Mouse (Mus musculus) macrophage (primary cell): ENCODE measurements at regions not wholly inside any gene's neighbourhood (a gene's known extent, or its start where the extent isn't known, plus 50 kb on each side); places are given as distances from the start of the nearest gene placed in this dataset.

Experiments used
- H3K27ac ChIP-seq: fragments of 350-480 bp; formaldehyde crosslinking; 2 replicates; pipeline ENCODE4 v1.9.0; 2021
- H3K36me3 ChIP-seq: fragments of 350-480 bp; formaldehyde crosslinking; 2 replicates; pipeline ENCODE4 v1.9.0; 2021; ENCODE audit errors: inconsistent target
- H3K4me3 ChIP-seq: fragments of 350-480 bp; formaldehyde crosslinking; 2 replicates; pipeline ENCODE4 v1.9.0; 2021; ENCODE audit errors: inconsistent target
- H3K79me2 ChIP-seq: fragments of 350-480 bp; formaldehyde crosslinking; 2 replicates; pipeline ENCODE4 v1.9.0; 2021; ENCODE audit errors: inconsistent target
- WGBS: methylation state at CpG from one replicate; pipeline ENCODE4 v1.1.7; 2026; ENCODE audit warnings: inconsistent platforms; ENCODE audit not compliant: missing documents; 5-methylcytosine and 5-hydroxymethylcytosine counted together

DNA sequence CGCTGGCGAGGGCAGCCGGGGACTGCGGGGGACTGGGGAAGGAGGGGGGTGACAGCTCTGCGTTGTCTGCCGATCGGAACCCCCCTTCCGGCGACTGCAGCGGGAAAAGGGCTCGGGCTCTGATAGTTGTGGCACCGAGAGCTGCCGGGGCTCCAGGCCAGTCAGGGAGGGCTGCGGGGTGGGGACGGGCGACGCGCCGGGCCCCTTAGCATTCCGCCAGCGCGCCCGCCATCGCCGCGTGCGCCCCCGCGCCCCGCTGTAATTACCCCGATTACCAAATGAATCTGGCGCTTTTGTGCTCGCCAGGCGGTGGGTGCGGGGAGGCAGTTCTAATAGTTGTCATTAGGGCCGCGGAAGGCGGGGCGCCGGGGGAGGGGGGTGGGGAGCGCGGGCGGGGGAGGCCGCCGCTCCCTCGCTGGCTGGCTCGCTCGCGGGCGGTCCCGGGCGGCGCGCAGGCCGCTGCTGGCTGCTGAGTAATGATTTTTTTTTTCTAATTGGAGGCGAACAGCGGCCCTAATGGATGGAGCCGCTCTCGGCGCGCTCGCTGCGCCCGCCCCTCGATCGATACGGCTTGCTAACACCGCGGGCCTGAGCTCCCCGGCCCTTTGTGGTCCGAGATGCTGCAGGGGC is 352.8 kb downstream of the Bcor start:
- H3K27ac ChIP-seq = no peak overlapping the region
- H3K79me2 ChIP-seq = no peaks in the 10 kb centered on the region
- no peak overlapping the region for H3K4me3 ChIP-seq
- H3K36me3 ChIP-seq = no peaks in the 10 kb centered on the region
- WGBS = 2% methylated on average over 40 of the region's 71 CpGs

DNA sequence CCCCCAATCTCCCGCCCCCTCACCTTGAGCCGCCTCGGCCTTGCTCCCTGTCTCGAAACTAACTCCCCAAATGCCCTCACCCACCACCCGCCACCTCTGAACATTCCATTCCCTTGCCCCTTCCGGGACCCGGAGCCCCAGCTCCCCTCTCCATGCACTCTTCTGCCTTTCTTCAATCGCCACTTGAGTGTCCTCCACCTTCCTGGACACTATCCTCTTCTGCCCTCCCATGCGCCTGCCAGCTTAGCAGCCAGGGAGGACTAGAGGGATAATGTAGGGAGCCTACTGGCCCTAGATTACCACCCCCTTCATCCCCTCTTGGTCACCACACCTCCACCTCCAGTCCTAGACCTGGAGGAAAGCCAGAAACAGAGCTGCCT is 352.3 kb downstream of the Bcor start:
- H3K4me3 ChIP-seq = no peak overlapping the region
- no peak overlapping the region for H3K27ac ChIP-seq
- no peaks in the 10 kb centered on the region for H3K36me3 ChIP-seq
- no peaks in the 10 kb centered on the region for H3K79me2 ChIP-seq
- 34% methylated on average over 7 of the region's 9 CpGs for WGBS

DNA sequence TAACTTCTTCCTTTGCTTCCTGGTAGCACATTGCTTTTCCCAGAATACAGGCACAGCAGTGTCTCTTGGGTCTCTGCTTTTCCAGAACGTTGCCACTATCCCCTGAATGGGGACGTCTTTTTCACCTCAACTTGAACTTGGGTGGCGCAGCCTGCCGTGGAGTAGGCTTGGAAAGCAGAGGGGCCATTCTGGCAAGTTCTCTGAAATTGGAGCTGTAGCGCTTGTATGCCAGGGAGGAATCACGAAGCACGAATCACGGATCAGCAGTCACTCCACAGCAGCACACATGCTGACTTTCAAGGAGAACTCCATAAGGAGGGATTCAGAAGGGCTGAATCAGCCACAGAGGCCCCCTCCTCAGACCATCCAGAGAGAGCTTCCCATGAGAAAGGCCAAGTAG is 351.2 kb downstream of the Bcor start:
- no peaks in the 10 kb centered on the region for H3K36me3 ChIP-seq
- H3K4me3 ChIP-seq = no peak overlapping the region
- 80% methylated on average over 8 of the region's 8 CpGs for WGBS
- H3K27ac ChIP-seq = no peak overlapping the region
- no peaks in the 10 kb centered on the region for H3K79me2 ChIP-seq

DNA sequence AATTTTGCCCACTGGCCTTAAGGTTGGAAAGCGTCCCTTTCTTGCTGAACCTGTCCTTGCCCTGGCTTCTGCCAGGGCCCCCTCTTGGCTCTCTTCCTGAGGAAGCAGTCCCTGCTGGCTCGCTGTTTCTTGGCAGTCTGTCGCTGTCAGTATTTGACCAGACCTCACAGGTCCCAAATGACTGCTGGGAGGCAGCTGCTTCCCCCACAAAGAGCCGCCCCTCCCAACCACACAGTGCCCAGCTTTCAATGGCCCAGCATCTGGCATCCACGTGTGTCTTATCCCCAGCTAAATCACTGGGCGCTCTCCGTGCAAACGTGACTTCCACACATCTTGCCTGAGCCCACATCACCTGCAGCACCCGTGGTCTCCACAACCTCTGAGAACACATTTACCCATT is 345.3 kb downstream of the Bcor start:
- Histone ChIP-seq H3K4me3 (no peak overlapping the region), H3K79me2 (no peaks in the 10 kb centered on the region), H3K36me3 (no peaks in the 10 kb centered on the region), H3K27ac (no peak overlapping the region)
- 41% methylated on average over 9 of the region's 9 CpGs for whole genome bisulfite sequencing

DNA sequence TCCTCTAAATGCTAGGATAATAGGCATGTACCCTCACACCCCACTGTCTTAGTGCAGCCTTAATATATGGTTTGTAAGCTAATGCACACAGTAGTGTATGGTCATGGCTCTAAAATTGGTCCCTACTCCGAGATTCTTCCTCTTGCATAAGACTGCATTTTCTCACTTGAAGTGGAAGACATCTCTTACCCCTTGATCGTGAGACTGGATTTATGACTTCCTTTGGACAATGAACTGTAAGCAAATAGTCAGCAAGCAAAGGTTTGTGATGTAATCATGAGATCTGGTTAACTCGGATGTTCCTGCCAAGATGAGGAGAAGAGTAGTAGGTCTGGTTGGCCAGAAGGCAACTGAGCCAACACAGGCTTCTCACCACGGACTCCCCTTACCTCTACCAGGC is 344.3 kb downstream of the Bcor start:
- Histone ChIP-seq H3K79me2 (no peaks in the 10 kb centered on the region), H3K27ac (no peak overlapping the region), H3K36me3 (no peaks in the 10 kb centered on the region), H3K4me3 (no peak overlapping the region)
- whole genome bisulfite sequencing = 51% methylated on average over 4 of the region's 4 CpGs

DNA sequence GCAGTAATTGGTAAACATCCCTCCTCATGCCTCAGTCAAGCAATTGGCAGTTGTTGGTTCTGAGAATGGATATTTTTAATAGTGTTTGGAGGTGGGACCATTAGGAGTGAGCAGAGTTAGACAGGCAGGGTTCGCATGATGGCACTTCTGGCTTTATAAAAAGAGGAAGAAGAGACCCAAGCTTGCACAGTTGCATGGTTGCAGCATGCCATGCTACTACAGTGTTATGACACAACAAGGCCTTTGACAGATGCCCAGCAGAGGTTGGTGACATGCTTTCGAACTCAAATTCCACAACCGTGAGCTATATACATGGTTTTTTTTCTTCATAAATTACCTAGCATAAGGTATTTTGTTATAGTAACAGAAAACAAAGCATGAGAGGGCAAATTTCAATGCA is 341.5 kb downstream of the Bcor start:
- Histone ChIP-seq H3K27ac (no peak overlapping the region), H3K36me3 (no peaks in the 10 kb centered on the region), H3K4me3 (no peak overlapping the region), H3K79me2 (no peaks in the 10 kb centered on the region)
- WGBS = 48% methylated on average over 3 of the region's 3 CpGs

DNA sequence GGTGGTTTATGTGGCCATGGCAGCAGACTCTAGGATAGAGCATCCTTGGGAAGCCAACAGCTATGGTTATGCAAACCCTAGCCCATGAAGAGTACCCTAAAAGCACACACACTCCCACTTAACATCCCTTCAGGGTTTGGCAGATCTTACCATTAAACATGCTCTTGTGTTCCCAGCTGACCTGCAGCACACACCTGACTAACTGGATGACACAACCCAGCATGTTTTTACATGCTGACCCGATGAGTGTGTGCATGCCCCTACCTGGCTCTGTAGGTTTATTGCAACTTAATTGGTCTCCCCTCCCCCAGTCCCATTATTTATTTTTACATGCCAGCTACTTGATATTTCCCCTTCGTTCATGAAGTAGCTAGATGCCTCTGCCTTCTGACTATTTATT is 339.0 kb downstream of the Bcor start:
- no peaks in the 10 kb centered on the region for H3K36me3 ChIP-seq
- H3K4me3 ChIP-seq = no peak overlapping the region
- 89% methylated on average over 2 of the region's 2 CpGs for WGBS
- H3K79me2 ChIP-seq = no peaks in the 10 kb centered on the region
- no peak overlapping the region for H3K27ac ChIP-seq

DNA sequence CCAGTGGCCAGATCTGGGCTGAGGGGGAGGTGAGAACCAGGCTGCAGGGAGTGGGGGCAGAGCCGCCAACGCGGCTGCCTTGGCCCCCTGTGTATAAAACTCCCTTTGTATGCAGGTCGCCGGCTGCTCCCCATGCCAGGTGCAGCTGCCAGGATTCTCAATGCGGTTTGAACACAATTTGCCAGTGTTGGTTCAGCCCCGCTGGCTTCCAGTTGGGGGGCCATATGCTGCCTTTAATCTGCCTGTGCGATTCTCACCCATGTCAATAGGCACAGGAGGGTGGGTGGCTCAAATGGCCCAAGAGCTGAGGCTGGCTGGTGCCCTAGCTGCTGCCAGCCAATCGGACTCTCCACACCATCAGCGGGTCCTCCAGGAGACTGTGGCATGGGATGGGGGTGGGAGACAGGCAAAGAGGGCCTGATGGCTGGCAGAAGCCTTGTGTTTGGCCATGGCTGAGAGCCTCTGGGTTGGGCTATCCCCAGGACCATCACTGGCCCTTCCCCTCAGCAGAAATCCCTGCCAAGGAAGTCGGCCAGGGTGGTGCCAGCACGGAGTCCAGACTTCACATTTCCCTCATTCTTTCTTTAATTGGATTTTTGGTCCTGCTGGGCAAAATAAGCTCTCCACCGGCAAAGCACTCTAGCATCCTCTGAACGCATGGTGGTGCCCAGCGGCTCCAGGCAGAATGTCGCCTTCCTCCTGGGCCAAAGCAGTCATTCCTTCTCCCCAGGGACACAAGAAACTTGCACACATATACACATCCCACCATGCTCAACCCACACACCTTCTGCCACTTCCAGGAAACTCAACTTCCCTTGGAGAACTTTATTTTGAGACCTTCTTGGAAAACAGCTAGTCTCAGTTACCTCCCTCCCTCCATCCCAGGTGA is 338.0 kb downstream of the Bcor start:
- 80% methylated on average over 15 of the region's 16 CpGs for WGBS
- Histone ChIP-seq H3K79me2 (no peaks in the 10 kb centered on the region), H3K36me3 (no peaks in the 10 kb centered on the region), H3K4me3 (no peak overlapping the region), H3K27ac (no peak overlapping the region)

DNA sequence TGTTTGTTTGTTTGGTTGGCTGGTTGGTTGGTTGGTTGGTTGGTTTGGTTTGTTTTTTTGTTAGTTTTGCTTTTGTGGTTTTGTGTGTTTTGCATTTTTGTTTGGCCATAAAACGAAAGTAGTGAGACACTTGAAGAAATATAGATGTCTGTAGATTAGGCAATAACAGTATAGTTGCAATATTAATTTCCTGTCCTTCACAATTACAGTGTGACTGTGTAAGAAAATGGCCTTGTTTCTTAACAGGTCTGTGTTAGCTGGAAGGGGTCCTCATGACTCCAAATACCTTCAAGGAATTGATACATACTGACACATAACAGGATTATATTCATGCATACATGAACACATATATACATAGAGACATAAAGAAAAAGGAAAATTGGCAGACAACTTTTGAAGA is 334.2 kb downstream of the Bcor start:
- no CpG with 5 or more reads among the region's 1 CpGs for WGBS
- Histone ChIP-seq H3K79me2 (no peaks in the 10 kb centered on the region), H3K36me3 (no peaks in the 10 kb centered on the region), H3K27ac (no peak overlapping the region), H3K4me3 (no peak overlapping the region)

DNA sequence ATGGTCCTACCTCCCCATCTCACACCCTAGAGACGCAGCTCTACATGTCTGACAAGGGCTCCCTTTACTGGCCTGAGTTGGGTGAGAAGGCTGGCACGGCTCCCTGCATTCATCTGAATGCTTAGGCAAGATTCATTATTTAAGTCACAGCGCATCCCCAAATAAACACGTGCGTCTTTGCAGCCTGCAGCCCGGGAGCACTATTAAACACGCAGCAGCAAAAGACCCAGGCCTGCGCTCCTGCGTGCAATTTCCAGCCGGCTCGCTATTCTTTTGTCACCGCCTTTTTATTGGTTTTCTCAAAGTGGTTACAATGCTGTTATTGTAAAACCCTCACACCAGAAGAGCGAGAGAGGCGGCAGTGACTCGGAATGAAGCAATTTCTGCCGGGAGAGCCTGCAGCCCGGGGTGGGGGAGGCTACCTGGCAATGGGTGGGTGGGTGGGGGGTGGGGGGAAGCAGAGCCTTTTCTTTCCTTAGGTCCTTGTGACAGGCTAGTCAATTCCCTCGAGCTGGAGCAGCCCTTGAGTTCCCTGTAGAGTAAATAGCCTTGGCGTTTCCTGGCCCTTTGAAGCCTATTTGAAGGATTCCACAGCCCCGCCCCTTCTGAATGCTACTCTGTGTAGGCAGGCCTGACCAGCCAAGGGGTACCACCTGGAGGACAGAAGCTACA is 333.3 kb downstream of the Bcor start:
- Histone ChIP-seq H3K79me2 (no peaks in the 10 kb centered on the region), H3K27ac (no peak overlapping the region), H3K36me3 (no peaks in the 10 kb centered on the region), H3K4me3 (no peak overlapping the region)
- 70% methylated on average over 9 of the region's 20 CpGs for WGBS

DNA sequence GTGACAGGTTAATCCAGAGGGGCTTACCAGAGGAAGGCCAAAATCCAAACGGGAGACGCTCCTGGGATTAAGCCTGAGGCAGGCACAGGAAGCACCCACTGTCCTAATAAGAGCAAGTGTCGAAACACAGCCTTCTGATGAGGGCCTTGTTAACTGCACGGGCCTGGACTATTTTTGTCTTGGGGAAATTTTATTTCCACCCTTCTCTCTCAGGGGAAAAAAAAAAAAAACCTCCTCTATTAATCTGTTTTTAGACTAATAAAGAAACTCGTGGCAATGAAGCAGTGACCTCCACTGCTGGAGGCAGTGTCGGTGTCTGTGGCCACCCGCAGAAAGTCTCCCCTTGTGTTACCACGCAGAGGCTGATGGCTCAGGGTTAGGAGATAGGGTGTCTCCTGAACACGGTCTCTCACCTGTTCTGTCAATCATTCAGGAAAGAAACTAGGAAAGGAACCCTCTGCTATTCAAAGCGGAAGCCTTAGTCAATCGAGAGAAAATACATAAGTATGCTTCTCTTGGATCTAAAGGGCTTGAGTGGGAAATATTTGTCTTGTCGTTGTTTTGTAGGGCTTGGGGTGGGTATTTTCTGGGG is 330.6 kb downstream of the Bcor start:
- no peaks in the 10 kb centered on the region for H3K79me2 ChIP-seq
- no peak overlapping the region for H3K4me3 ChIP-seq
- no peak overlapping the region for H3K27ac ChIP-seq
- WGBS = 72% methylated on average over 12 of the region's 12 CpGs
- no peaks in the 10 kb centered on the region for H3K36me3 ChIP-seq

DNA sequence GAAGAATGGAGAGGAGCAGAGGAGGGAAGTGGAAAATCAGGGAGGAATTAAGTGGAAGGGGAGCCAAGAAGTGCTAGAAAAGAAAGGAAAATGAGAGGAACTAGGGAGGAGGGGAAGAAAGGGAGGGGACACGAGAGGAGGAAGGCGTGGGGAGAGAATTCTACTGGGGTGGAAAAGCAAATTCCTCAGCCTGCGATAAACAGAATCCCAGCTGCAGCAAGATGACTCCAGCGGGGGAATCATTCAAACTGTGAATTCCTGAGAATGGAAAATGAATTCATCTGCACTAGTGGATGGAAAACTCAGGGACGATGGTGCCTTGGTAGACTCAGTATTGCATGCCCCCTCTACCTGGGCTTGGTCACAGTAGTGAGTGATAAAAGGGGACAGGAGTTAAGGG is 322.6 kb downstream of the Bcor start:
- Histone ChIP-seq H3K79me2 (no peaks in the 10 kb centered on the region), H3K27ac (no peak overlapping the region), H3K4me3 (no peak overlapping the region), H3K36me3 (no peaks in the 10 kb centered on the region)
- 81% methylated on average over 5 of the region's 5 CpGs for WGBS

DNA sequence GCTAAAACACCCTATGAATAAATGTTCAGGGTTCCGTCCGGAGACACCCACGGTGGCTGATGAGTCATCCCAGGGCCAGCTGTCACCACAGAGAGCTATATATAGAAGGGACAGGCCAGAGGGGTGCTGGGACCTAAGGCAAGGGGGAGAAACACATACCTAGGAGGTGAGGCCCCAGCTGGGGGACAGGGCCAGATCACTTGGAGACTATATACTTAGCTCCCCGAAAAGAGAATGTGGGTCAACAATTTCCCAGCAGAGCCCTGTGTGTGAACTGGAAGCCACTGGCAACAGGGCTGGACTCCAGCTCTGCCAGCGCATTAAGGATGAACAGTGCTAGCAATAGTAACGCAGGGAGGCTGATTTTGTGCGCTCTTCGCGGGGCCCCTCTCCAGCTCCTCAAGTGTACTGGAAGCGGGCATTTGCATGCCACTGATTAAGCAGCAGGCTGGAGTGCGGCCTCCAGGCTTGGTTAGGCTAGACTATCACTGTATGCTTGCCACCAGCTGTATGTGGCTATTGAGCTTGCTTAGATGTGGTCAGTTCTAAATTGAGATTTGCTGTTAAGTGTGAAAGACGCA is 320.4 kb downstream of the Bcor start:
- WGBS = 57% methylated on average over 12 of the region's 12 CpGs
- H3K4me3 ChIP-seq = no peak overlapping the region
- no peaks in the 10 kb centered on the region for H3K36me3 ChIP-seq
- H3K27ac ChIP-seq = peak overlapping the region; percentile 17; the same call in 1 of the 2 replicates
- H3K79me2 ChIP-seq = no peaks in the 10 kb centered on the region

DNA sequence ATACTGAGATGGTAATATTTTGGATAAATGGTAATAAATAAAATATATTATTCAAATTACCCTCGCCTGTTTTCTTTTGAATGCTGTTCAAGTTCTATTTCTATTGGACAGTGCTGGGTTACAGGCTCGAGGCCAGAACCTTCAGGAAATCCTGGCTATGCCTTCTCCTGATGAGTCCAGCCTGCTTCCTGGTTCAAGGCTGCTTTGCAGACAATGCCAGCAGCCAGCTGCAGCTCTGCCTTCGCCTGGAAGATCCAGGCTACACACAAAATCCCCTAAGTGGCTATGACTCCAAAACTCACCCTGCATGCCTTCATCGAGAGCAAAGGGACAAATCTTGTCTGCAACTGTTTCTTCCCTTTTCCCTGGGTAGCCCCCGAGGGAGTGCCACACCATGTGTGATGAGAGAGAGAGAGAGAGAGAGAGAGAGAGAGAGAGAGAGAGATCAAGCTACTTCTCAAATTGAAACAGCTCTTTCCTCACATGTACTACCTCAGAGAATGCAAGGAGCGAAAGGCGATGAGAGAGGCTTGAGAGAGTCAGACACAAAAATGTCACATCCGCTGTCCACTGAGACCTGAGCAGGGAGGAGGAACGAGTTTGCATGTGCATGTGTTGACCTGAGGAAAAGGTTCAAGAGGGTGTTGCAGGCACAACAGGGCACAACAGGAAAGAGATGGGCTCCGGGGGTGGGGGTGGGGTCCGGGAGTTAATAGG is 319.7 kb downstream of the Bcor start:
- Histone ChIP-seq H3K36me3 (no peaks in the 10 kb centered on the region), H3K4me3 (no peak overlapping the region), H3K79me2 (no peaks in the 10 kb centered on the region), H3K27ac (no peak overlapping the region)
- 71% methylated on average over 9 of the region's 11 CpGs for WGBS
